Mouse (Mus musculus) induced T-regulatory cell, adult 2 months (primary cell): ENCODE results near the gene Gm13278.
A peak's percentile ranks its signal among the peaks of the same experiment; 100 is the strongest.
"Not testable (repeated sequence)": the region's sequence is repeated elsewhere in the genome, so short reads cannot be mapped to it uniquely, and the experiment has no call there.

Experiments
- DNase-seq: peaks from one replicate; pipeline ENCODE4 v3.0.0-alpha.2; 2012; ENCODE audit warnings: low read depth

Gene Gm13278

GRCm38 (mm10) chr4:88793936-88794675 is 2.8 kb downstream of the Gm13278 start, which contains the start of gene Gm13275:
Gene Gm13275 (plus strand): TSS chr4:88794487.
- DNase-seq: not testable (repeated sequence)

GRCm38 (mm10) chr4:88797097-88797496 is 5.7 kb downstream of the Gm13278 start, which contains the start of gene Gm13279:
Gene Gm13279 (plus strand): TSS chr4:88797397.
- not testable (repeated sequence) for DNase-seq

- DNase-seq: not testable (repeated sequence)
Measured at GRCm38 (mm10) chr4:88799365-88799764, 8.0 kb downstream of the Gm13278 start, which contains the start of gene Gm13285. Gene Gm13285 (plus strand): TSS chr4:88799665.

GRCm38 (mm10) chr4:88802954-88803353 is 11.6 kb downstream of the Gm13278 start, which contains the start of gene Gm13287:
Gene Gm13287 (plus strand): TSS chr4:88803254.
- not testable (repeated sequence) for DNase-seq

GRCm38 (mm10) chr4:88805231-88805630 is 13.9 kb downstream of the Gm13278 start, which contains the start of gene Gm13288:
Gene Gm13288 (plus strand): TSS chr4:88805531.
- DNase-seq: not testable (repeated sequence)

- not testable (repeated sequence) for DNase-seq
Measured at GRCm38 (mm10) chr4:88805761-88806160, 14.4 kb downstream of the Gm13278 start.

- no peak for DNase-seq
Measured at GRCm38 (mm10) chr4:88815928-88816327, 24.6 kb downstream of the Gm13278 start, which contains the start of gene Ifna7. Gene Ifna7 (plus strand): TSS chr4:88816228.

GRCm38 (mm10) chr4:88819659-88820058 is 28.3 kb downstream of the Gm13278 start, which contains the start of gene Ifna11:
Gene Ifna11 (plus strand): TSS chr4:88819959.
- no peak for DNase-seq

GRCm38 (mm10) chr4:88822995-88823394 is 31.6 kb downstream of the Gm13278 start:
- DNase-seq: peak; percentile 55

GRCm38 (mm10) chr4:88827116-88827515 is 35.8 kb downstream of the Gm13278 start, which contains the start of gene Ifna6:
Gene Ifna6 (plus strand): TSS chr4:88827416.
- DNase-seq: not testable (repeated sequence)

GRCm38 (mm10) chr4:88830523-88830922 is 39.2 kb downstream of the Gm13278 start:
- peak; percentile 65 for DNase-seq

GRCm38 (mm10) chr4:88835225-88835624 is 43.9 kb downstream of the Gm13278 start, which contains the start of gene Ifna5:
Gene Ifna5 (plus strand): TSS chr4:88835525.
- DNase-seq: not testable (repeated sequence)

- DNase-seq: peak; percentile 57
Measured at GRCm38 (mm10) chr4:88838828-88839227, 47.5 kb downstream of the Gm13278 start.

- no peak for DNase-seq
Measured at GRCm38 (mm10) chr4:88840058-88840457, 48.7 kb downstream of the Gm13278 start.

GRCm38 (mm10) chr4:88841438-88841911 is 50.1 kb downstream of the Gm13278 start, which contains the start of gene Ifna4:
Gene Ifna4 (plus strand): TSS chr4:88841861.
- no peak for DNase-seq
